In the genomic region with DNA sequence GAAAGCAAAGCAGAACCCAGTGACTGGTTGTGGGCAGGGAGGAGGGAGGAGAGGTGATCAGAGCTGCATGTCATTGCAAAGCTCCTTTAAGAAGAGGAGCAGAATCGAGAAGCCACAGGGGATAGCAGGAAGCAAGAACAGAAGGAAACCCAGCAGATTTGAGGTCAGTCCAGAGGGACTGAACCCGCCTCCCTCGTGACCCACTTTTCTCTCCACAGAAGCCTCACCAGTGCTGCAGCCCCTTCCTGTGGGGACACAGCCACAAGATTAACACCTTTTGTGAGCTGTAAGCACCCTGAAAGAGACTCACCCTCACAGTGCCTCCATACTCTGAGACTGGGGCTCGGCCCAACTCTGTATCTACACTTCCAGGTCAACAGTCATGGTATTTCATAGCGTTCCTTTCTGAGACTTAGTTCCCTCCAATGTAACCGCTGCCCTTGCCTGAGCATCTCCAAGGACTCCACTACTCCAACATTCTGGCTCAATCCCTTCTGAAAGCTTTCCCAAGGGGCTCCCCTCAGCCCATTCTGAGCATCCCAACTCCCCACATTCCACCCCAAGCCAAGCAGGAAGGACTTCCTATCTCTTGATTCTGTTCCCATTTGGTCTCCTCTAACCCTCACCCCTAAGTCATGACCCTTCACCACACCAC, we compare ENCODE assay signal across 26 mouse cellular contexts.
DNase-seq lines count a peak whose midpoint lies in the region; TF ChIP-seq lines count a peak whose summit lies in the region.
"Had no signal": no experiment of that assay in that cellular context is flagged by ENCODE, and none has a peak within 500 bp of the region (broad histone marks: within the 10 kb centered on the region; RNA-seq: fewer than 3 reads in every experiment).

No protein-coding gene starts in this region.

- TF ChIP-seq CTCF in gastrocnemius, adult 2 months (IDR thresholded peaks at IDR 0.05) = no peak
- TF ChIP-seq CTCF in layer of hippocampus, adult 2 months (conservative IDR thresholded peaks at IDR 0.05) = peak; percentile 48

- H3K4me3 ChIP-seq in gastrocnemius, adult 2 months = no peak overlapping the region
- no peak overlapping the region for H3K4me3 ChIP-seq in layer of hippocampus, adult 2 months
- H3K4me3 ChIP-seq: embryonic facial prominence, embryonic 13.5 days; erythroblast, embryonic 14.5 days; forebrain, embryonic 12.5 days; heart, embryonic 15.5 days; intestine, embryonic 15.5 days; kidney, embryonic 15.5 days; limb, embryonic 15.5 days; lung, embryonic 15.5 days; megakaryocyte, embryonic 14.5 days; midbrain, embryonic 13.5 days had no signal

- H3K27ac ChIP-seq in gastrocnemius, adult 2 months = peak overlapping the region; percentile 43; the same call in 1 of the 2 replicates
- H3K27ac ChIP-seq in layer of hippocampus, adult 2 months = peak overlapping the region; percentile 33; the same call in 1 of the 2 replicates
- H3K27ac ChIP-seq: embryonic facial prominence, embryonic 13.5 days; forebrain, embryonic 12.5 days; heart, embryonic 15.5 days; intestine, embryonic 15.5 days; kidney, embryonic 15.5 days; limb, embryonic 15.5 days; liver, embryonic 14.5 days; lung, embryonic 15.5 days; midbrain, embryonic 13.5 days had no signal

- intact Hi-C loops in gastrocnemius, adult 2 months (cut with DNase I) = no loop called here
- intact Hi-C loops in gastrocnemius, postnatal 14 days (cut with DNase I; ENCODE audit: low total_unique reads) = no loop called here

- DNase-seq in gastrocnemius, adult 2 months = no peak
- no peak for DNase-seq in gastrocnemius, postnatal 14 days
- DNase-seq in layer of hippocampus, adult 2 months (ENCODE audit: low spot score in 2 of 2) = no peak
- DNase-seq in layer of hippocampus, adult 8-10 months (ENCODE audit: low spot score in 2 of 2) = no peak
- peak; percentile 76 for DNase-seq in cerebellum, adult 8-10 months
- DNase-seq in cerebellum, postnatal 36 days = peak; percentile 68 to 72
- no peak for DNase-seq in adrenal gland, postnatal 10 days
- DNase-seq in c-Kit-positive CD71-positive TER-119-positive erythroid progenitor cells, embryonic 14.5 days (ENCODE audit: low spot score) = no peak
- DNase-seq: embryo, embryonic 11 days; kidney, postnatal 36 days; layer of hippocampus, adult 9-11 months; left cerebral cortex, postnatal 4 days; lung, postnatal 36 days; thymus, adult 18-20 months; thymus, postnatal 4 days had no signal

Comparison
In these comparisons a context has a peak if more than half of its experiments do, and no peak if none do; other contexts are left out.
1. DNase-seq: peak in cerebellum, adult 8-10 months (single experiment) and cerebellum, postnatal 36 days (2 of 2); none in gastrocnemius, adult 2 months (single experiment), gastrocnemius, postnatal 14 days (single experiment), layer of hippocampus, adult 2 months (0 of 2), layer of hippocampus, adult 8-10 months (0 of 2), adrenal gland, postnatal 10 days (single experiment) and c-Kit-positive CD71-positive TER-119-positive erythroid progenitor cells, embryonic 14.5 days (single experiment).